Mouse (Mus musculus): ENCODE data around the gene Cyp2w1. TPM values are rescaled to one million over a fixed set of nuclear protein-coding genes. Genes with fewer than 3 reads are reported as not detected.

Gene Cyp2w1
- total RNA-seq (2021): not detected
- long read RNA-seq: 0 reads

GRCm38 (mm10) chr5:139352317-139352716, at the start of gene Cyp2w1:
Gene Cyp2w1, plus strand, starts transcription at chr5:139352617.
- DNase-seq (ENCODE audit: low spot score in 2 of 2): no peak

DNA sequence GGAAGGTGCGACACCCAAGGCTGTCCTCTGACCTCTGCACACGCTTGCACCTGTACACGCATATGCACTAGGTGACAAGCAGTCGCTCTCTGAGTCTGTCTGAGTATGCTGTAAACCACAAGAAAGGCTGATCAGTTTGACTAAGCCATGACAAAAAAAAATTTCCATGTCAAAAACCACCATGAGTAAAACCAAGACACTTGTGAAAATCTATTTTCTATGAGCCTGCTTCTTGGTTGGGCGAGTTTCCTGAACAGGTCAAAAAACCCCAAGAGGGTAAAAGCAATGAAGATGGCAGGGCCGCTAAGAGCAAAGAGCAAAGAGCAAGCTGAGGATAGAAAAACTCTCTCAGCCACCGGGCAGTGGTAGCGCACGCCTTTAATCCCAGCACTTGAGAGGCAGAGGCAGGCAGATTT, 48.8 kb upstream of the Cyp2w1 start:
- no peak for DNase-seq (ENCODE audit: low spot score in 2 of 2)

- no peak for DNase-seq (ENCODE audit: low spot score in 2 of 2)
Observed at GRCm38 (mm10) chr5:139309946-139310345, 42.5 kb upstream of the Cyp2w1 start.

DNA sequence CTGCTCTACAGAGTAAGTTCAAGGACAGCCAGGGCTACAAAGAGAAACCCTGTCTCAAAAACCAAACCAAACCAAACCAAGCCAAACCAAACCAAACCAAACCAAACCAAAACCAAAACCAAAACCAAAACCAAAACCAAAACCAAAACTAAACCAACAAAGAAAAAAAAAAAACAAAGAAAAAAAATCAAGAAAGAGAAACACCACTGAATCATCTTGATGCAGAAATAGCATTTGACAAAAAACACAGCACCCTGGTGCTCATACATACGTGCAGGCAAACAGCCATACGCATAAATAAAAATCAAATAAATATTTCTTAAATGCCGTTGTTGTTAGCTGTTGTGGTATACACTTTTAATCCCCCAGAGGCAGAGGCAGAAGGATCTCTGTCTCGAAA, 41.9 kb upstream of the Cyp2w1 start:
- DNase-seq (ENCODE audit: low spot score in 2 of 2): no peak

DNA sequence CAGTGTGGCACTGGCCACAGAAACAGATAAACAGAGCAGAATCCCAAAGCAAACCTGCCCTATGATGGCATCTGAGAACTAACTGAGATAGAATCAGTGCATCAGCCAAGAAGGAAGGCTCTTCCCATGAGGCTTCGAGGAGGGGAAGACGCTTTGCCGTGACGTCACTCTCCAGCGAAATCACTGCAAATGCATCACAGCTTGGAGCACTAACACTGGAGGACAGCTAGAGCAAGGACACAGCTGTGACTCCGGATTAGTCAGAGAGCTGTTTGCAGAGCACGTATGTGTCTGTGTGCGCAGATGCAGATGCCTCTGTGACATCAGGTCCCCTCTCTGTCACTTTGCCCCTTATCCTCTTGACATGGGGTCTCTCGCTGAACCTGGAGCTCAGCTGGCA, 40.6 kb upstream of the Cyp2w1 start:
- DNase-seq (ENCODE audit: low spot score in 2 of 2): peak in 1 of 2 experiments; percentile 35

- DNase-seq (ENCODE audit: low spot score in 2 of 2): no peak
Observed at GRCm38 (mm10) chr5:139313536-139313935, 38.9 kb upstream of the Cyp2w1 start.

GRCm38 (mm10) chr5:139314941-139315642, 37.3 kb upstream of the Cyp2w1 start:
- no peak for DNase-seq (ENCODE audit: low spot score in 2 of 2)

- no peak for DNase-seq (ENCODE audit: low spot score in 2 of 2)
Observed at GRCm38 (mm10) chr5:139316982-139317675, 35.3 kb upstream of the Cyp2w1 start.

GRCm38 (mm10) chr5:139317751-139318504, 34.5 kb upstream of the Cyp2w1 start:
- peak in 1 of 2 experiments; percentile 81 for DNase-seq (ENCODE audit: low spot score in 2 of 2)

DNA sequence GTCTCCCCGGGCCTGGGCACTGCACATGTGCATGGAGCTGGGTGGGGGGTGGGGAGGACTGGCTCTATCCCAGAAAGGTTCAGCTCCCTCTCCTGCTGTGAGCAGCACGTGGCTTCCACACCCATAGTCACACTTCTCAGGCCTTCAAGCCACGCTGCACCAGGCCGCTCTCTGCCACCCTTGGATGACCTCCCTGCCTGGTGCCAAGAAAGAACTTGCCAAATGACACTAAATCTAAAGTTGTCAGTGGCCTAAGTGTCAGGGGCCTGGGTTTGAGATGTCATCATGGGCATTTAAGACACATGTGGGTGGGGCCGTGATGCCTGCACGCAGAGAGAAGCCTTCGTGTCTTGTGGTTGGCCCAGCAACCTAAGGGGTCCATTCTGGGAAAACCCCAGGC, 32.0 kb upstream of the Cyp2w1 start:
- no peak for DNase-seq (ENCODE audit: low spot score in 2 of 2)

GRCm38 (mm10) chr5:139321331-139321730, 31.1 kb upstream of the Cyp2w1 start:
- no peak for DNase-seq (ENCODE audit: low spot score in 2 of 2)

GRCm38 (mm10) chr5:139323260-139323924, 29.0 kb upstream of the Cyp2w1 start:
- peak in 1 of 2 experiments; percentile 51 for DNase-seq (ENCODE audit: low spot score in 2 of 2)

DNA sequence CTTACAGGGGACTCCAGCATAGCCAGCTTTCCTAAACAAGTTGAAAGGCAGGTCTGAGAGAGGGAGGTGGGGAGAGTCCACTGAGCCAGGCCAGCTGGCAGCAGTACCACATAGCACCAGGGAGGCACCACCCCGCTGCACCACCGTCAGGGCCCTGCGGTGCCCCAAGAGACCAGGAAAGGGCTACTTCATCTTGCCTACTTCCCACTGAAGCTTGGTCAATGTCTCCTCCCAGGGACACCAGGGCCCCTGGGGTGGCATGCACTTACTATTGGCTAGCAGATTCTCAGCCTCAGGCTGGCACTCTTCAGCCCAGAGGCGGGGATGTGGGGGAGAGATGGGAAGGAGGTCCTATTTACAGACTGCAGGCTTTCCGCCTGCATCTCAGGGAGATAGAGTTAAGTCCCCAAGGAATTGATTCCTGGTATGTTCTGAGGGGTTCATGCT, 28.3 kb upstream of the Cyp2w1 start:
- DNase-seq (ENCODE audit: low spot score in 2 of 2): peak in 1 of 2 experiments; percentile 40

DNA sequence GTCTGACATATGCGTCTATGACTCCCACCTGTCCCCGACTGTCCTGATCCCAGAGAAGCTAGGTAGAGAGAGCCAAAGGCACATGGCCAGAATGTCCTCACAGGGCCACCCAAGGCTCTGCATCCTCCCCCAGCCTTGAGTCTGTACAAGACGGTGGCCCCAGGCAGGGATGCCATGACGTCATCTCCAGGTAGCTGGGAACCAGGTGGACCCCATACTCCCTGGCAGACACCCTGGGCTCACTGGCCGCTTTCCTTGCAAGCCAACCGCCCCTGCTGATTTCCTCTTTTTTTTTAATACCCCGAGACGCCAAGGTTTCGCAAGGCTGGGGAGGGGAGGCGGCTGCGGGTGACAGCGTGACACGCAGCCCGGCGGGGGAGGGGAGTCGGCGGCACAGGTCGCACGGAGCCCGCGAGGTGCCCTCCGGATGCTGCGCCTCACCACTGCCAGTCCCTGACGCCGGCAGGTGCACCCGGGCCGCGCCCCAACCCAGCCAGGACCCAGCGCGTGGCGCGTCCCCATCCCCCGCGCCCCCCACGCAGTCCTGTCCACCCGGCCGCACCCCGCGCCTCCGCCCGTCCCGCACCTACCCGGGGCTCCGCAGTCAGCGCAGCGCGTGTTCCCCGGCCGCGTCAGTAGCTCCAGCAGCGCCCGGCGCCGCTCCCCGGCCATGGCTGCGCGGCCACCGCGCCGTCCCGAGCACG, 27.6 kb upstream of the Cyp2w1 start:
- DNase-seq (ENCODE audit: low spot score in 2 of 2): peak in 1 of 2 experiments; percentile 57

GRCm38 (mm10) chr5:139325395-139325966, 26.9 kb upstream of the Cyp2w1 start, which contains the start of gene Adap1:
Gene Adap1, minus strand, starts transcription at chr5:139325622.
- peak in 1 of 2 experiments; percentile 77 for DNase-seq (ENCODE audit: low spot score in 2 of 2)

- no peak for DNase-seq (ENCODE audit: low spot score in 2 of 2)
Observed at GRCm38 (mm10) chr5:139326111-139326696, 26.2 kb upstream of the Cyp2w1 start.

DNA sequence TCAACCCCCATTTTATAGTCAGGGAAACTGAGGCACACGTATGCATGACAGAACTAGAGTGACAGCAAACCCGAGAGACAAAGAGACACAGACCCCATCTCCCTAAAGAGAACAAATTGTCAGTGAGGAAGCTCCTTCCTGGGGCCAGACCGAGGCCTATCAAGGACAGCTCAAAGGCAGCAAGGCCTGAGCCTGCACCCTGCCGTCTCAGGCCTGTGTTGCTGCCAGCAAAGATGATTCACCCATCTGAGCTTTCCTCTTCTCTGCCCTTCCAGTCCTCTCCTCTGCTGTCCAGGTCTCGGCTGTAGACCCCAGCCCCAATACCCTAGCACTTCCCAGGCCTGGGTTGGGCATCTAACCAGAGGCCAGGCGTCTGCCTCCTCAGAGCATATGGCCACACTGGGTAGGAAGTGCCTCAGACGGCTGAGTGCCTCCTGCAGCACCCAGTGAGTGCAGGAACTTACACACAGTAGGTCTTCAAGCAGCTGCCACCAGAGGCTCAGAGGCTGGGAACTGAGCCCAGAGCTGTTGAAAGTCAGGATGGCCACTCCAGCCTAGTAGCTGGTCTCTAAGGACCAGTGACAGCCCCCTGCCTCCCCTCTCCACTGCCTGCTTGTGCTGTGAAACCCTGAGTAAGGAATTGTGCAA, 25.3 kb upstream of the Cyp2w1 start:
- DNase-seq (ENCODE audit: low spot score in 2 of 2): no peak

DNA sequence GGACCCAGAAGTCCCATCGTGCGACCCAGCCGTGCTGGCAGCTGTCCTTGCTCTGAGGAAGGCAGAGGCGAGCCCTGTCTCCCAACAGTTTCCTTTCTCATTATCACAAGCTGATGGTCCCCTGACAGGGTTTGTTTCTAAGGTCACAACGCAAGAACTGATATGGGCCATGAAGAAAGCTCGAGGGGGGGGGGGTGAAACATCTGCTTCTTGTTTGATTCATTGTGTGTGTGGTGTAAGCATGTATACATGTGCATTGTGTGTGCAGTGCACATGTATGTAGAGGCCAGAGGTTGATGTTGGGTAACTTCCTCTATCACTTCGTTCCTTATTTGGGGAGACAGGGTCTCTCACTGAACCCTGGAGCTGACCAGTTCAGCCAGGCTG, 24.8 kb upstream of the Cyp2w1 start:
- DNase-seq (ENCODE audit: low spot score in 2 of 2): no peak

DNA sequence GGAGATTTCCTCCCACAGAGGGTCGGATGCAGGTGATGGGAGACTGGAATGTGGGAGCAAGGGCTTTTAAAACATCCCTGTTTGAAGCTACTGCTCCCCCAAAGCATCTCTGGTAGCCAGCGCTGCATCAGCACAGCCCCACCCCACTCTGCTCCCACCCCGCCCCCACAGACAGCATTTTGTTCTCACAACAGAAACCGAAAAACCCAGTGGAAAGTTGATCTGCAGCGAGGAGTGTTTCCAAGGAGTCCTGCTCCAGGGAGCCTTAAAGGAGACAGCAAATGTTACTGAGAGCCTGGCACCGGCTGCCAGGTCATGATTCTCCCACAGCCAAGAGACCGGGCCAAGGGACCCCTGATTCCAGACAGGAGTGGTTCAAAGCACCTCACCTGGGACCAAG, 21.7 kb upstream of the Cyp2w1 start:
- peak in 1 of 2 experiments; percentile 47 for DNase-seq (ENCODE audit: low spot score in 2 of 2)
